In the genomic region with DNA sequence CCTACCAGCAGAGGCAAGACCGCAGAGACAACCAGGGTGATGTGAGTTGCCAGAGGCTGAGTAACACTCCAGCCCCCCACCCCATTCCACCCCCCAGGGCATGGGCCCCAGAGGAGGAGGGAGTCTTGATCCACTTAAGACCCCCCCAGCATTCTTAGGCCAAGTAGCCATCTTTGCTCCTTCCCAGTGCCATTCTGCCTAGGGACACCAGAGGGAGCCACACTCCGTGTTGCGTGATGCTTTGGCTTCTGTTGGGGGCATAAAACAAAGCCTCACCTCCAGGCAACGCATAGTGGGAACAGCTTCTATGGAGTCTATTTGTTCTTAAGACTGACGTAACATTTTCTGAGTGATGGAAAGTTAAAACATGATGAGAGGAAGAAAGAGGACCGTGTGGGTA, we compare ENCODE assay signal across 8 mouse cellular contexts. TPM values are rescaled to one million over a fixed set of nuclear protein-coding genes. Genes with fewer than 3 reads are reported as not detected.
DNase-seq lines count a peak whose midpoint lies in the region; ATAC-seq lines count a peak whose summit lies in the region.

No protein-coding gene starts in this region.

- no peaks in the 10 kb centered on the region for H3K27me3 ChIP-seq in midbrain, embryonic 11.5 days (ENCODE audit: control insufficient read depth, insufficient read depth, low read length)

- H3K4me2 ChIP-seq in midbrain, embryonic 11.5 days: no peak overlapping the region

- no peak overlapping the region for H3K27ac ChIP-seq in midbrain, embryonic 11.5 days (ENCODE audit: low read depth, low read length)

- no peak overlapping the region for H3K4me3 ChIP-seq in midbrain, embryonic 11.5 days (ENCODE audit: low read depth, low read length)

- WGBS in midbrain, embryonic 11.5 days: 39% methylated on average over 6 of the region's 6 CpGs

- H3K4me1 ChIP-seq in midbrain, embryonic 11.5 days (ENCODE audit: control insufficient read depth, insufficient read depth, low read length): peaks cover 23% of the 10 kb centered on the region

- H3K36me3 ChIP-seq in midbrain, embryonic 11.5 days (ENCODE audit: control insufficient read depth, insufficient read depth, low read length): peaks cover 4% of the 10 kb centered on the region; the same call in 1 of the 2 replicates

- no peaks in the 10 kb centered on the region for H3K9me3 ChIP-seq in midbrain, embryonic 11.5 days (ENCODE audit: control insufficient read depth, low read length)

- H3K9ac ChIP-seq in midbrain, embryonic 11.5 days (ENCODE audit: low read length): no peak overlapping the region

- ATAC-seq in cerebellum, adult (ENCODE audit: insufficient number of reproducible peaks, low FRiP score, low TSS enrichment): no peak
- ATAC-seq in midbrain, embryonic 11.5 days (ENCODE audit: low FRiP score): no peak

- DNase-seq in cerebellum, adult 11 months: peak; percentile 65
- peak; percentile 72 for DNase-seq in ES-CJ7 (ENCODE audit: low read depth, low spot score)
- peak; percentile 86 to 88 for DNase-seq in cerebellum, postnatal 14 days
- DNase-seq in gastrocnemius, postnatal 25 days: peak; percentile 53
- DNase-seq in layer of hippocampus, postnatal 36 days: peak; percentile 75 to 80
- peak; percentile 96 for DNase-seq in midbrain, embryonic 11.5 days (ENCODE audit: low spot score, missing footprints)
- peak; percentile 67 to 82 for DNase-seq in spleen, postnatal 4 days (ENCODE audit: low spot score in 2 of 2)

RNA-seq across cellular contexts. Expression of gene Dnajb12, which starts 13.6 kb away (rescaled TPM):
- total RNA-seq in gastrocnemius, postnatal 25 days (2021): 10 to 100 TPM; 49.4 to 49.8 TPM
- total RNA-seq in layer of hippocampus, postnatal 36 days (2021): 10 to 100 TPM; 48.0 to 48.3 TPM
- 21.0 and 22.4 TPM in 2 replicates for polyA plus RNA-seq in midbrain, embryonic 11.5 days (2014; fragmentation: Nextera tagmentation; extraction: Ambion mirVana)

RNA-seq across cellular contexts. Expression of gene Ddit4, which starts 58.7 kb away (rescaled TPM):
- total RNA-seq in gastrocnemius, postnatal 25 days (2021): 10 to 100 TPM in 1 of 2 experiments, 1 to 10 TPM in 1; 8.6 to 11.4 TPM
- 10 to 100 TPM; 89.5 to 96.2 TPM for total RNA-seq in layer of hippocampus, postnatal 36 days (2021)
- polyA plus RNA-seq in midbrain, embryonic 11.5 days (2014; fragmentation: Nextera tagmentation; extraction: Ambion mirVana): 4.1 and 4.5 TPM in 2 replicates

Comparison
In these comparisons a context has a peak if more than half of its experiments do, and no peak if none do; other contexts are left out.
1. RNA of gene Ddit4, which starts 58.7 kb away (total RNA-seq): 89.5 to 96.2 TPM in layer of hippocampus, postnatal 36 days; 8.6 to 11.4 TPM in gastrocnemius, postnatal 25 days; every median in the first group is over 4 times any median in the second.
2. Peak in every context shown above with its lines, with median percentiles within 50 percentile points of each other: DNase-seq.